Mouse (Mus musculus): ENCODE measurements around the gene Slc22a3. TPM values are rescaled to one million over a fixed set of nuclear protein-coding genes. Genes with fewer than 3 reads are reported as not detected.

Gene Slc22a3
- polyA plus RNA-seq, 1 experiment from 2014 or later: 0.59 TPM

GRCm38 (mm10) chr17:12373601-12374144, 133.8 kb downstream of the Slc22a3 start:
- Histone ChIP-seq H3K9ac (ENCODE audit: low read length) (no peak overlapping the region), H3K4me2 (ENCODE audit: low read depth, low read length) (no peak overlapping the region), H3K9me3 (ENCODE audit: control insufficient read depth, low read length) (no peaks in the 10 kb centered on the region), H3K4me3 (ENCODE audit: low read length) (no peak overlapping the region), H3K36me3 (ENCODE audit: control insufficient read depth, insufficient read depth, low read length) (no peaks in the 10 kb centered on the region), H3K27me3 (ENCODE audit: control insufficient read depth, insufficient read depth, low read depth, low read length) (no peaks in the 10 kb centered on the region), H3K27ac (ENCODE audit: low read length) (no peak overlapping the region), H3K4me1 (replicated peaks; ENCODE audit: control insufficient read depth, insufficient read depth, low read length) (peaks cover 5% of the 10 kb centered on the region; the same call in 1 of the 2 replicates)
- ATAC-seq (ENCODE audit: low read depth): no peak
- WGBS: 32% methylated on average over 3 of the region's 3 CpGs

- H3K4me3 ChIP-seq (ENCODE audit: low read length): no peak overlapping the region
- no peak overlapping the region for H3K9ac ChIP-seq (ENCODE audit: low read length)
- H3K4me2 ChIP-seq (ENCODE audit: low read depth, low read length): peak overlapping the region; percentile 36
- ATAC-seq (ENCODE audit: low read depth): peak; percentile 39; the same call in 1 of the 2 replicates
- 14% methylated on average over 4 of the region's 4 CpGs for WGBS
- H3K27ac ChIP-seq (ENCODE audit: low read length): no peak overlapping the region
- H3K27me3 ChIP-seq (ENCODE audit: control insufficient read depth, insufficient read depth, low read depth, low read length): no peaks in the 10 kb centered on the region
- H3K9me3 ChIP-seq (ENCODE audit: control insufficient read depth, low read length): no peaks in the 10 kb centered on the region
- H3K4me1 ChIP-seq (replicated peaks; ENCODE audit: control insufficient read depth, insufficient read depth, low read length): peaks cover 5% of the 10 kb centered on the region; the same call in 1 of the 2 replicates
- H3K36me3 ChIP-seq (ENCODE audit: control insufficient read depth, insufficient read depth, low read length): no peaks in the 10 kb centered on the region
Observed at GRCm38 (mm10) chr17:12372021-12372420, 135.5 kb downstream of the Slc22a3 start.

- 34% methylated on average over 10 of the region's 10 CpGs for WGBS
- Histone ChIP-seq H3K9ac (ENCODE audit: low read length) (no peak overlapping the region), H3K4me3 (ENCODE audit: low read length) (no peak overlapping the region; the same call in 1 of the 2 replicates), H3K4me2 (ENCODE audit: low read depth, low read length) (peak overlapping the region; percentile 36), H3K36me3 (ENCODE audit: control insufficient read depth, insufficient read depth, low read length) (no peaks in the 10 kb centered on the region), H3K27ac (ENCODE audit: low read length) (no peak overlapping the region), H3K4me1 (replicated peaks; ENCODE audit: control insufficient read depth, insufficient read depth, low read length) (peaks cover 5% of the 10 kb centered on the region; the same call in 1 of the 2 replicates), H3K27me3 (ENCODE audit: control insufficient read depth, insufficient read depth, low read depth, low read length) (no peaks in the 10 kb centered on the region), H3K9me3 (ENCODE audit: control insufficient read depth, low read length) (no peaks in the 10 kb centered on the region)
- no peak for ATAC-seq (ENCODE audit: low read depth)
Observed at GRCm38 (mm10) chr17:12371310-12371925, 136.1 kb downstream of the Slc22a3 start.

GRCm38 (mm10) chr17:12370289-12370688, 137.2 kb downstream of the Slc22a3 start:
- no peak; the same call in 1 of the 2 replicates for ATAC-seq (ENCODE audit: low read depth)
- H3K9ac ChIP-seq (ENCODE audit: low read length): no peak overlapping the region
- WGBS: 63% methylated on average over 4 of the region's 4 CpGs
- no peak overlapping the region for H3K4me2 ChIP-seq (ENCODE audit: low read depth, low read length)
- no peaks in the 10 kb centered on the region for H3K36me3 ChIP-seq (ENCODE audit: control insufficient read depth, insufficient read depth, low read length)
- no peak overlapping the region for H3K27ac ChIP-seq (ENCODE audit: low read length)
- no peaks in the 10 kb centered on the region for H3K9me3 ChIP-seq (ENCODE audit: control insufficient read depth, low read length)
- H3K4me1 ChIP-seq (replicated peaks; ENCODE audit: control insufficient read depth, insufficient read depth, low read length): peaks cover 5% of the 10 kb centered on the region; the same call in 1 of the 2 replicates
- no peaks in the 10 kb centered on the region for H3K27me3 ChIP-seq (ENCODE audit: control insufficient read depth, insufficient read depth, low read depth, low read length)
- H3K4me3 ChIP-seq (ENCODE audit: low read length): no peak overlapping the region

- ATAC-seq (ENCODE audit: low read depth): no peak
Observed at GRCm38 (mm10) chr17:12369393-12369792, 138.1 kb downstream of the Slc22a3 start.

More at GRCm38 (mm10) chr17:12369393-12369792, 138.1 kb downstream of the Slc22a3 start:
- no peaks in the 10 kb centered on the region for H3K36me3 ChIP-seq (ENCODE audit: control insufficient read depth, insufficient read depth, low read length)
- no peaks in the 10 kb centered on the region for H3K9me3 ChIP-seq (ENCODE audit: control insufficient read depth, low read length)
- peaks cover 5% of the 10 kb centered on the region; the same call in 1 of the 2 replicates for H3K4me1 ChIP-seq (replicated peaks; ENCODE audit: control insufficient read depth, insufficient read depth, low read length)
- 41% methylated on average over 5 of the region's 5 CpGs for WGBS
- no peak overlapping the region for H3K4me3 ChIP-seq (ENCODE audit: low read length)
- H3K4me2 ChIP-seq (ENCODE audit: low read depth, low read length): no peak overlapping the region
- H3K27me3 ChIP-seq (ENCODE audit: control insufficient read depth, insufficient read depth, low read depth, low read length): no peaks in the 10 kb centered on the region
- H3K9ac ChIP-seq (ENCODE audit: low read length): no peak overlapping the region
- H3K27ac ChIP-seq (ENCODE audit: low read length): no peak overlapping the region

Other genes with a start within 250 kb of the Slc22a3 start
- 29.1 and 33.8 TPM in 2 replicates for gene Map3k4, start 188.9 kb downstream of the Slc22a3 start, polyA plus RNA-seq (2015; fragmentation: Nextera tagmentation; extraction: Ambion mirVana)
- gene Plg, start 129.1 kb downstream of the Slc22a3 start, polyA plus RNA-seq (2015; fragmentation: Nextera tagmentation; extraction: Ambion mirVana): 0.50 and 6.1 TPM in 2 replicates
- gene Slc22a2, start 76.4 kb upstream of the Slc22a3 start, polyA plus RNA-seq (2015; fragmentation: Nextera tagmentation; extraction: Ambion mirVana): not detected in 2 replicates
- gene Slc22a1, start 168.1 kb upstream of the Slc22a3 start, polyA plus RNA-seq (2015; fragmentation: Nextera tagmentation; extraction: Ambion mirVana): 9.1 and 12.7 TPM in 2 replicates